Mouse (Mus musculus) hindbrain, postnatal 0 days (tissue): ENCODE data around the gene Dcxr. TPM values are rescaled to one million over a fixed set of nuclear protein-coding genes. Genes with fewer than 3 reads are reported as not detected.
"Not testable (repeated sequence)": the region's sequence is repeated elsewhere in the genome, so short reads cannot be mapped to it uniquely, and the experiment has no call there.

Experiments used
- ATAC-seq: fragments of 200-750 bp; cut with Nextera tagmentation; 2 replicates; pipeline ENCODE4 v1.8.0; 2017; ENCODE audit warnings: mild to moderate bottlenecking, moderate TSS enrichment, moderate library complexity
- DNase-seq: peaks from one replicate; pipeline ENCODE4 v3.0.0-alpha.2; 2015; ENCODE audit warnings: low spot score
- H3K27ac ChIP-seq: fragments of 300-500 bp; sonication (generic); 2 replicates; pipeline ENCODE4 v1.5.1; 2014; ENCODE audit warnings: mild to moderate bottlenecking
- H3K27me3 ChIP-seq: fragments of 300-500 bp; sonication (generic); 2 replicates; pipeline ENCODE4 v1.6.1; 2014; ENCODE audit warnings: low read length, mixed read lengths; ENCODE audit not compliant: insufficient read depth
- H3K36me3 ChIP-seq: fragments of 300-500 bp; sonication (generic); 2 replicates; pipeline ENCODE4 v1.6.1; 2014; ENCODE audit warnings: low read length, mixed read lengths; ENCODE audit not compliant: insufficient read depth
- H3K4me1 ChIP-seq: fragments of 300-500 bp; sonication (generic); 2 replicates; pipeline ENCODE4 v1.6.1; 2014; ENCODE audit warnings: antibody characterized with exemption, low read length, mixed read lengths; ENCODE audit not compliant: insufficient read depth
- H3K4me2 ChIP-seq: fragments of 300-500 bp; sonication (generic); 2 replicates; pipeline ENCODE4 v1.6.1; 2014; ENCODE audit warnings: low read depth, mild to moderate bottlenecking, low read length, moderate library complexity, mixed read lengths
- H3K4me3 ChIP-seq: fragments of 300-500 bp; sonication (generic); 2 replicates; pipeline ENCODE4 v1.5.1; 2014; ENCODE audit warnings: low read length
- H3K9ac ChIP-seq: fragments of 300-500 bp; sonication (generic); replicated peaks from 2 replicates; pipeline ENCODE4 v1.6.1; 2014; ENCODE audit warnings: mild to moderate bottlenecking, low read length, moderate library complexity, mixed read lengths
- H3K9me3 ChIP-seq: fragments of 300-500 bp; sonication (generic); 2 replicates; pipeline ENCODE4 v1.6.1; 2016; ENCODE audit warnings: low read length, mixed read lengths
- CTCF ChIP-seq: IDR thresholded peaks from 2 replicates; pipeline ENCODE4 v1.5.1; 2016; ENCODE audit warnings: antibody characterized with exemption, control low read depth, low read depth
- WGBS: fragments of 180-500 bp; shearing (Covaris S2); extraction: QIAGEN DNeasy Blood & Tissue Kit; methylation state at CpG from one replicate; pipeline ENCODE4 v1.1.7; 2014; 5-methylcytosine and 5-hydroxymethylcytosine counted together
- polyA plus RNA-seq: library from polyadenylated mRNA; unstranded; fragments of >200 nt; fragmentation: Nextera tagmentation; extraction: Ambion mirVana; gene quantifications from 2 replicates; pipeline ENCODE4 v1.2.1, GENCODE M21; 2015
- total RNA-seq: library from RNA; depleted of rRNA; stranded (reverse); fragments of >200 nt; gene quantifications from 2 replicates; pipeline ENCODE4 v1.2.3, GENCODE M21; 2014

The Dcxr gene
- total and polyA plus RNA-seq, 2 experiments from 2014 or later = 17.6 to 21.3 TPM

DNA sequence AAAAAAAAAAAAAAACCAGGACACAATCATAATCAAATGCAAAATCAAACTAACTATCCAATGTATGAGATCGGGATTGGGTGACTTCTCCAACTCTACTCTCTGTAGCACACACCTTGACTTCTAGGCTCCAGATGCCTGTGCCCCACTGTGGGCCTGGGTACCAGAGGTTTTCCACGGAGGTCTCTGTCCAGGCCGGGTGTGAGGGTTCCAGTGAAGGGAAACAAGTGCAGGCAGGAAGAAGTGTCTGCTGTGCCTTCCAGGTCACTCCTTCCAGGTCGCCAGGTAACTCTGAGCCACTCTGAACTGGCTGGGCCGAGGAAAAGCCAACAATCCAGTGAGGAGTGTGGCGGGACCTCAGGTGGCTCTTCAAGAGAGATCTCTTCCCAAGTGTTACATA is 9.3 kb upstream of the Dcxr start:
- H3K9ac ChIP-seq = no peak overlapping the region
- H3K36me3 ChIP-seq = no peaks in the 10 kb centered on the region
- 79% methylated on average over 6 of the region's 6 CpGs for WGBS
- no peaks in the 10 kb centered on the region for H3K9me3 ChIP-seq
- H3K4me2 ChIP-seq = no peak overlapping the region
- DNase-seq (no peak), ATAC-seq (no peak)
- no peaks in the 10 kb centered on the region for H3K4me1 ChIP-seq
- H3K27ac ChIP-seq = no peak overlapping the region
- H3K27me3 ChIP-seq = no peaks in the 10 kb centered on the region
- TF ChIP-seq CTCF = no peak
- no peak overlapping the region for H3K4me3 ChIP-seq

DNA sequence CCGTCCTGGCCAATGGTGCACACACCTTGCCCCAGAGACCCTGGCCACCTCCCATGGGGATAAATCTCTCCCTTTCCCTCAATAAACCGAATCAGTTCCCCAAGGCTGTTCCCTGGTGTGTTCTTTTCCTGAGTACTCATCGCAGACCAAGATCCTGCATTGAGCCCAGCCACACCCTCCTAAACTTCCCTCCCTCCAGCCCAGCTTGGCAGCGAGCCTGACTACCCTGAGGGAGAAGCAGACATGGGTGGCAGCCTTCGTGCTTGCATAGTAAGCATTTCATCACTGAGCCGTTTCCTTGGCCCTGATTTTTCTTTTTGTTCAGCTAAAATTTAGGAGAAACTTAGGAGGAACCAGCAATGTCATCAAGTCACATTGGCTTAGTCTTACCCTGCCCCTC is 6.4 kb upstream of the Dcxr start:
- TF ChIP-seq CTCF = no peak
- Histone ChIP-seq H3K27me3 (no peaks in the 10 kb centered on the region), H3K9ac (no peak overlapping the region), H3K4me1 (no peaks in the 10 kb centered on the region), H3K9me3 (no peaks in the 10 kb centered on the region), H3K27ac (no peak overlapping the region), H3K36me3 (no peaks in the 10 kb centered on the region), H3K4me2 (no peak overlapping the region), H3K4me3 (no peak overlapping the region)
- ATAC-seq (no peak), DNase-seq (no peak)
- 53% methylated on average over 6 of the region's 6 CpGs for WGBS

DNA sequence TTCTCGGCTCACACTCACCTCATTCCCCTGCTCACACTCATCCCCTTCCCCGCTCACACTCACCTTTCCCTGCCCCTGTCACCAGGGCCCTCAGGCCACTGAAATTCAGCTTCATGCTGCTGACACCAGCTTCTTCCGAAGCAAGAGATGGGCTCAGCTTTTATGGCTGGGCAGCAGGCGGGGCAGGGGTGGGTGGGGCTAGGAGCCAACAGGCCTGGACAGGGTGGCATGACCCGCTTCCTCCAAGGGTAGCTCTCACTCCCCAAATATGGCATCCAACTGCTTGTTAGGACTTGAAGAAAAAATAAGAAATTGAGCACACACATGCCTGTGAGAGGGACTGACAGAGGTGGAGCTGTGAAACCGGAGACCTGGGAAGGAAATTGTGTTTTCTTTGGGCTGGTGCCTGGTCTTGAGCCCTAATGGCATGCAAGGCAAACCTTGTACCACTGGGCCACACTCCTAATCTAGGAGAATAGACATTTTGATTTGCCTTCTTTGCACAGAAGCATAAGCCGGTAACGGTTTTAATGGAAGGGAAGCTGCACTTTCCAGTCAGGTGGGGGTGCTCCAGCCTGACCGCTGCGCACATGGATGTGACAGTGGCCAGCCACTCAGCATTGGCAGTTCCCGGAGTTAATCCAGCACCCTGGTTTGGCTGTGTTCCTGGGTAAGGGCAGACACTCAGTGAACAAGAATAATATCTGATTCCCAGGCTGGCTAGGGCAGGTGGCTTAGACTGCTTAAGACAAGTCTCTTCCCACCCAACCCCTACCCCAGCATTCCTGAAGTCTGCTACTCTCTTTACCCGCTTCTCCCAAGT is 5.0 kb upstream of the Dcxr start, which contains the start of gene Cbr2:
TSS of gene Cbr2 (minus strand) at position 257 of the 823 bp plus-strand sequence.
- TF ChIP-seq CTCF = no peak

GRCm38 (mm10) chr11:120731395-120731794 is 4.3 kb upstream of the Dcxr start:
- Histone ChIP-seq H3K36me3 (no peaks in the 10 kb centered on the region), H3K9ac (no peak overlapping the region), H3K27me3 (no peaks in the 10 kb centered on the region), H3K4me2 (no peak overlapping the region), H3K4me1 (peaks cover 4% of the 10 kb centered on the region; the same call in 1 of the 2 replicates), H3K27ac (no peak overlapping the region), H3K9me3 (no peaks in the 10 kb centered on the region), H3K4me3 (no peak overlapping the region)
- WGBS = 89% methylated on average over 1 of the region's 1 CpGs
- no peak for DNase-seq
- no peak for ATAC-seq
- TF ChIP-seq CTCF = no peak

More for the DNA sequence above, 5.0 kb upstream of the Dcxr start, which contains the start of gene Cbr2:
- Histone ChIP-seq H3K4me2 (no peak within 1 kb of the TSS), H3K9me3 (no peaks in the 10 kb centered on the region), H3K27me3 (no peaks in the 10 kb centered on the region), H3K4me1 (no peaks in the 10 kb centered on the region), H3K9ac (no peak within 1 kb of the TSS), H3K4me3 (no peak within 1 kb of the TSS), H3K27ac (no peak within 1 kb of the TSS), H3K36me3 (no peaks in the 10 kb centered on the region)
- 74% methylated on average over 12 of the region's 12 CpGs for WGBS
- ATAC-seq (no peak), DNase-seq (no peak)

- TF ChIP-seq CTCF = no peak
- H3K36me3 ChIP-seq = no peaks in the 10 kb centered on the region
- no peak overlapping the region for H3K27ac ChIP-seq
- no peak overlapping the region for H3K9ac ChIP-seq
- no peaks in the 10 kb centered on the region for H3K27me3 ChIP-seq
- H3K4me1 ChIP-seq = peaks cover 4% of the 10 kb centered on the region; the same call in 1 of the 2 replicates
- no peak for DNase-seq
- H3K9me3 ChIP-seq = no peaks in the 10 kb centered on the region
- no peak overlapping the region for H3K4me2 ChIP-seq
- WGBS = 86% methylated on average over 10 of the region's 10 CpGs
- ATAC-seq = no peak
- H3K4me3 ChIP-seq = no peak overlapping the region
These were observed 3.3 kb upstream of the Dcxr start for GRCm38 (mm10) chr11:120730331-120730870.

GRCm38 (mm10) chr11:120729432-120730050 is 2.5 kb upstream of the Dcxr start:
- WGBS = 3% methylated on average over 18 of the region's 21 CpGs
- H3K27ac ChIP-seq, H3K4me3 ChIP-seq, H3K27me3 ChIP-seq, H3K9me3 ChIP-seq, H3K4me1 ChIP-seq, H3K9ac ChIP-seq, H3K4me2 ChIP-seq, H3K36me3 ChIP-seq, ATAC-seq: not testable (repeated sequence)
- peak; percentile 48 for DNase-seq
